Mouse (Mus musculus) stomach, postnatal 0 days (tissue): ENCODE measurements at regions not wholly inside any gene's neighbourhood (a gene's known extent, or its start where the extent isn't known, plus 50 kb on each side); places are given as distances from the start of the nearest gene placed in this dataset.

Experiments
- ATAC-seq: fragments of 200-750 bp; cut with Nextera tagmentation; 2 replicates; pipeline ENCODE4 v1.8.0; 2017; ENCODE audit not compliant: low FRiP score, low TSS enrichment
- DNase-seq: peaks from one replicate; pipeline ENCODE4 v3.0.0-alpha.2; 2016; ENCODE audit warnings: low spot score
- H3K27ac ChIP-seq: fragments of 300-500 bp; sonication (generic); replicated peaks from 2 replicates; pipeline ENCODE4 v1.5.1; 2014; ENCODE audit warnings: mild to moderate bottlenecking, control low read depth
- H3K27me3 ChIP-seq: fragments of 300-500 bp; sonication (generic); 2 replicates; pipeline ENCODE4 v1.6.1; 2014; ENCODE audit warnings: low read length; ENCODE audit not compliant: control insufficient read depth, insufficient read depth
- H3K36me3 ChIP-seq: fragments of 300-500 bp; sonication (generic); 2 replicates; pipeline ENCODE4 v1.6.1; 2014; ENCODE audit warnings: low read length, mixed read lengths; ENCODE audit not compliant: control insufficient read depth, insufficient read depth
- H3K4me1 ChIP-seq: fragments of 300-500 bp; sonication (generic); replicated peaks from 2 replicates; pipeline ENCODE4 v1.6.1; 2014; ENCODE audit warnings: antibody characterized with exemption; ENCODE audit not compliant: control insufficient read depth, insufficient read depth
- H3K4me2 ChIP-seq: fragments of 300-500 bp; sonication (generic); replicated peaks from 2 replicates; pipeline ENCODE4 v1.6.1; 2014; ENCODE audit warnings: low read depth, mild to moderate bottlenecking, control low read depth, moderate library complexity
- H3K4me3 ChIP-seq: fragments of 300-500 bp; sonication (generic); 2 replicates; pipeline ENCODE4 v1.5.1; 2014; ENCODE audit warnings: low read depth, low read length, control low read depth
- H3K9ac ChIP-seq: fragments of 300-500 bp; sonication (generic); 2 replicates; pipeline ENCODE4 v1.6.1; 2014; ENCODE audit warnings: mild to moderate bottlenecking, low read length, control low read depth, mixed read lengths
- H3K9me3 ChIP-seq: fragments of 300-500 bp; sonication (generic); 2 replicates; pipeline ENCODE4 v1.6.1; 2016; ENCODE audit warnings: low read length; ENCODE audit not compliant: control insufficient read depth
- CTCF ChIP-seq: IDR thresholded peaks from 2 replicates; pipeline ENCODE4 v1.5.1; 2016; ENCODE audit warnings: antibody characterized with exemption, low read depth, mild to moderate bottlenecking, moderate library complexity
- EP300 ChIP-seq: optimal IDR thresholded peaks from 2 replicates; pipeline ENCODE3; 2016; ENCODE audit warnings: antibody characterized with exemption
- WGBS: fragments of 180-500 bp; shearing (Covaris S2); extraction: QIAGEN DNeasy Blood & Tissue Kit; methylation state at CpG from one replicate; pipeline ENCODE4 v1.1.7; 2014; 5-methylcytosine and 5-hydroxymethylcytosine counted together

- WGBS, result 73% methylated on average over 7 of the region's 7 CpGs
- no peaks in the 10 kb centered on the region for H3K4me1 ChIP-seq
- TF ChIP-seq EP300 (no peak), CTCF (no peak)
- H3K36me3 ChIP-seq, result no peaks in the 10 kb centered on the region
- no peak overlapping the region for H3K27ac ChIP-seq
- H3K27me3 ChIP-seq, result no peaks in the 10 kb centered on the region
- H3K4me3 ChIP-seq, result no peak overlapping the region
- no peak overlapping the region for H3K9ac ChIP-seq
- ATAC-seq (no peak), DNase-seq (no peak)
- H3K4me2 ChIP-seq, result no peak overlapping the region
- no peaks in the 10 kb centered on the region for H3K9me3 ChIP-seq
These were observed 1054.0 kb downstream of the Synb start for GRCm38 (mm10) chr14:68240146-68240545.

DNA sequence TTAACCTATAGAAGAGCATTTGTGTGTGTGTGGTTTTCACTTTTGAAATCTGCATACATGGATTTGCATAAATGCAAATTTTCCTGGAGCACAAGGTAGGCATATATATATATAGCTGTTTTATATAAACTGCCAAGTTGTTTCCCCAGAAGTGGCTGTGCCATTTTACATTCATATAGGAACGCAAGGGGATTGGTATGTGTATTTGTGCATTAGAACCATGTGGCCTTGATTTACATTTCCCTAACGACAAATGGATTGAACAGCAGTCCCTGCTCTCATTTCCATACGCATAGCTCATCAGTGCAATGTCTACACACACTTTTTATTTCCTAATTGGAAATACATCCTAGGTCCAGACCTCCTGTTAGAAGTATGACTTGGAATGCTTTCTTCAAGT is 1069.9 kb downstream of the Synb start:
- Histone ChIP-seq H3K9ac (no peak overlapping the region), H3K36me3 (no peaks in the 10 kb centered on the region), H3K27me3 (no peaks in the 10 kb centered on the region), H3K4me3 (no peak overlapping the region), H3K9me3 (no peaks in the 10 kb centered on the region), H3K27ac (no peak overlapping the region), H3K4me2 (no peak overlapping the region), H3K4me1 (no peaks in the 10 kb centered on the region)
- WGBS, result 77% methylated on average over 3 of the region's 3 CpGs
- no peak for TF ChIP-seq EP300
- no peak for TF ChIP-seq CTCF
- ATAC-seq (no peak), DNase-seq (no peak)

GRCm38 (mm10) chr14:68219025-68219595 is 1075.0 kb downstream of the Synb start:
- WGBS, result 62% methylated on average over 9 of the region's 9 CpGs
- no peak for TF ChIP-seq EP300
- no peak for TF ChIP-seq CTCF
- no peak for ATAC-seq
- no peak for DNase-seq
- Histone ChIP-seq H3K9me3 (no peaks in the 10 kb centered on the region), H3K4me1 (no peaks in the 10 kb centered on the region), H3K27ac (no peak overlapping the region), H3K27me3 (no peaks in the 10 kb centered on the region), H3K4me3 (no peak overlapping the region), H3K36me3 (no peaks in the 10 kb centered on the region), H3K9ac (no peak overlapping the region), H3K4me2 (no peak overlapping the region)

GRCm38 (mm10) chr14:68218471-68218870 is 1075.6 kb downstream of the Synb start:
- Histone ChIP-seq H3K9me3 (no peaks in the 10 kb centered on the region), H3K9ac (no peak overlapping the region), H3K36me3 (no peaks in the 10 kb centered on the region), H3K4me2 (no peak overlapping the region), H3K4me3 (no peak overlapping the region), H3K27ac (no peak overlapping the region), H3K27me3 (no peaks in the 10 kb centered on the region), H3K4me1 (no peaks in the 10 kb centered on the region)
- no peak for ATAC-seq
- 72% methylated on average over 4 of the region's 4 CpGs for WGBS
- no peak for TF ChIP-seq CTCF
- no peak for TF ChIP-seq EP300
- DNase-seq, result no peak

DNA sequence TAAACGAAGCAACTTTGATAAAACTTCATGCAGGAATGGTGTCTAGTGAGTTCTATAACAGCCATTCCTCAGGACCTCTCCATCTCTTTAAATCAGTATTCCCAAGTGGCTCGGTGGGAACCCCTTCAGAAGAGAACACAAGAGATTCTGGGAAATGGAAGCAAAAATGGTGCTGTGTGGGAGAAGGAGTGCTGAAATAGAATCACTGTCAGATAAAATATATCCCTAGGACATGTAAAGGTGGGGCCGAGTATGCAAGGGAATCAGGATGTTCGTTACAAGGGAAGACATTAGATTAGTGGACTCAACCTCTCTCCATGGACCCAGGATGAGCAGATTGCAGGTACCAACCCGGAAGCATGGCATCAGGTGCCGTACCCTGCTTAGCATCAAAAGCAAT is 1076.1 kb downstream of the Synb start:
- no peaks in the 10 kb centered on the region for H3K27me3 ChIP-seq

DNA sequence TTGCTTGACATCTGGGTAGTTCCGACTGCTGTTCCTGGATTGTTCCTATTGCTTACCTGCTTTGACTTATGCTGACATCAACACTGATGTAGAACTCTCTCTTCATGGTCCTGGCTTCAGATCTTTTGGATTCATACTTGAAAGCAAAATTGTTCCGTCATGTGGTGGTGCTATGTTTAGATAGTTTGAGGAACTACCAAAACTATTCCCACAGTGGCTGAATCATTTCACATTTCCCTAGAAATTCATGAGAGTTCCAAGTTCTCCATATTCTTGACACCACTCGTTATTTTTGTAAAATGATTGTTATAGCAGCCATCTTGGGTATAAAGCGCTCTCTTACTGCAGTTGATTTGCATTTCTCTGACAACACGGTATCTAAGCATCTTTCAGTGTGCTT is 1080.2 kb downstream of the Synb start:
- Histone ChIP-seq H3K4me3 (no peak overlapping the region), H3K9ac (no peak overlapping the region), H3K4me1 (no peaks in the 10 kb centered on the region), H3K36me3 (no peaks in the 10 kb centered on the region), H3K27me3 (no peaks in the 10 kb centered on the region), H3K9me3 (no peaks in the 10 kb centered on the region), H3K27ac (no peak overlapping the region), H3K4me2 (no peak overlapping the region)
- TF ChIP-seq EP300, result no peak
- no peak for TF ChIP-seq CTCF
- DNase-seq (no peak), ATAC-seq (no peak)
- WGBS, result 88% methylated on average over 5 of the region's 5 CpGs

More for the DNA sequence above, 1076.1 kb downstream of the Synb start:
- Histone ChIP-seq H3K4me2 (no peak overlapping the region), H3K36me3 (no peaks in the 10 kb centered on the region), H3K9me3 (no peaks in the 10 kb centered on the region), H3K27ac (no peak overlapping the region), H3K4me3 (no peak overlapping the region), H3K9ac (no peak overlapping the region), H3K4me1 (no peaks in the 10 kb centered on the region)
- 80% methylated on average over 6 of the region's 6 CpGs for WGBS
- DNase-seq (no peak), ATAC-seq (no peak)
- no peak for TF ChIP-seq EP300
- TF ChIP-seq CTCF, result no peak
